8 mouse cellular contexts compared by ENCODE assay signal in genomic region chr2:131174700-131175099, GRCm38 (mm10). TPM values are rescaled to one million over a fixed set of nuclear protein-coding genes. Genes with fewer than 3 reads are reported as not detected.
DNase-seq lines count a peak whose midpoint lies in the region; ATAC-seq and TF ChIP-seq lines count a peak whose summit lies in the region.

No protein-coding gene starts in this region.

- intact Hi-C loops in gastrocnemius, postnatal 14 days (cut with DNase I; ENCODE audit: low total_unique reads): loop anchor here (10.0 kb wide), 1 partner anchor 80 kb away; no protein-coding TSS in a partner anchor

- 5% methylated on average over 11 of the region's 11 CpGs for WGBS in intestine, postnatal 0 days
- whole genome bisulfite sequencing in limb, embryonic 11.5 days: 5% methylated on average over 11 of the region's 11 CpGs
- WGBS in midbrain, embryonic 13.5 days: 3% methylated on average over 11 of the region's 11 CpGs

- H3K27ac ChIP-seq in intestine, postnatal 0 days (ENCODE audit: low read depth, low read length): no peak overlapping the region
- H3K27ac ChIP-seq in limb, embryonic 11.5 days (replicated peaks; ENCODE audit: low read depth, low read length): no peak overlapping the region
- H3K27ac ChIP-seq in midbrain, embryonic 13.5 days: 0 out of 2 replicates have a peak overlapping the region, but pooled peaks have one; percentile 14

- H3K4me1 ChIP-seq in intestine, postnatal 0 days (replicated peaks; ENCODE audit: control insufficient read depth, insufficient read depth, low read length): peaks cover 20% of the 10 kb centered on the region
- H3K4me1 ChIP-seq in limb, embryonic 11.5 days (ENCODE audit: control insufficient read depth, insufficient read depth, low read length): peaks cover 31% of the 10 kb centered on the region
- peaks cover 75% of the 10 kb centered on the region for H3K4me1 ChIP-seq in midbrain, embryonic 13.5 days (replicated peaks)

- H3K27me3 ChIP-seq in intestine, postnatal 0 days (replicated peaks; ENCODE audit: control insufficient read depth, insufficient read depth, low read length): no peaks in the 10 kb centered on the region
- H3K27me3 ChIP-seq in limb, embryonic 11.5 days (ENCODE audit: control insufficient read depth, insufficient read depth, low read length): peaks cover 36% of the 10 kb centered on the region
- H3K27me3 ChIP-seq in midbrain, embryonic 13.5 days: peaks cover 36% of the 10 kb centered on the region
- no peaks in the 10 kb centered on the region for H3K27me3 ChIP-seq in splenic B cell, adult 2 months (ENCODE audit: control insufficient read depth, insufficient read depth, low read length, poor library complexity, severe bottlenecking)

- TF ChIP-seq CTCF in intestine, postnatal 0 days (IDR thresholded peaks at IDR 0.05; ENCODE audit: low read depth): no peak

- no peaks in the 10 kb centered on the region; the same call in 1 of the 2 replicates for H3K36me3 ChIP-seq in intestine, postnatal 0 days (ENCODE audit: control insufficient read depth, insufficient read depth)
- no peaks in the 10 kb centered on the region for H3K36me3 ChIP-seq in limb, embryonic 11.5 days (ENCODE audit: control insufficient read depth, insufficient read depth, low read length)
- H3K36me3 ChIP-seq in midbrain, embryonic 13.5 days: peaks cover 21% of the 10 kb centered on the region
- H3K36me3 ChIP-seq in splenic B cell, adult 2 months (ENCODE audit: control insufficient read depth, insufficient read depth, low read length, poor library complexity, severe bottlenecking): no peaks in the 10 kb centered on the region

- H3K4me3 ChIP-seq in intestine, postnatal 0 days (ENCODE audit: low read depth, low read length): peak overlapping the region; percentile 32
- H3K4me3 ChIP-seq in limb, embryonic 11.5 days (ENCODE audit: low read depth, low read length): peak overlapping the region; percentile 20; the same call in 1 of the 2 replicates
- peak overlapping the region; percentile 45 for H3K4me3 ChIP-seq in midbrain, embryonic 13.5 days (replicated peaks)

- H3K4me2 ChIP-seq in intestine, postnatal 0 days (replicated peaks; ENCODE audit: low read depth): peak overlapping the region; percentile 78
- peak overlapping the region; percentile 70 for H3K4me2 ChIP-seq in limb, embryonic 11.5 days (ENCODE audit: low read depth, severe bottlenecking)
- peak overlapping the region; percentile 81 for H3K4me2 ChIP-seq in midbrain, embryonic 13.5 days (replicated peaks)

- H3K9ac ChIP-seq in intestine, postnatal 0 days (ENCODE audit: low read depth, low read length): no peak overlapping the region
- H3K9ac ChIP-seq in limb, embryonic 11.5 days (ENCODE audit: low read length): no peak overlapping the region
- H3K9ac ChIP-seq in midbrain, embryonic 13.5 days (replicated peaks): peak overlapping the region; percentile 50; the same call in 1 of the 2 replicates

- ATAC-seq in common myeloid progenitor, adult 5-6 weeks (replicated peaks; ENCODE audit: low read depth, poor library complexity, severe bottlenecking): peak; percentile 71
- ATAC-seq in intestine, postnatal 0 days: no peak
- peak; percentile 24; the same call in 1 of the 2 replicates for ATAC-seq in limb, embryonic 11.5 days (ENCODE audit: insufficient number of reproducible peaks, low FRiP score, low TSS enrichment, low read depth)
- ATAC-seq in midbrain, embryonic 13.5 days: peak; percentile 57

- peak; percentile 33 for DNase-seq in urinary bladder, postnatal 25 days (ENCODE audit: low spot score)
- no peak for DNase-seq in urinary bladder, postnatal 4 days (ENCODE audit: low spot score in 2 of 2)
- DNase-seq in gastrocnemius, postnatal 14 days: peak; percentile 19
- DNase-seq in limb, embryonic 11.5 days (ENCODE audit: low spot score): peak; percentile 73
- peak; percentile 90 for DNase-seq in splenic B cell, adult 2 months (ENCODE audit: low read depth, low spot score)

- H3K9me3 ChIP-seq in intestine, postnatal 0 days (ENCODE audit: control insufficient read depth): no peaks in the 10 kb centered on the region
- no peaks in the 10 kb centered on the region for H3K9me3 ChIP-seq in limb, embryonic 11.5 days (ENCODE audit: control insufficient read depth, low read length)
- H3K9me3 ChIP-seq in midbrain, embryonic 13.5 days: no peaks in the 10 kb centered on the region

RNA-seq across cellular contexts. Expression of gene Cenpb, which starts 5.2 kb away (rescaled TPM):
- total RNA-seq in common myeloid progenitor, adult 5-6 weeks (2017): 17.6 and 18.7 TPM in 2 replicates
- 10 to 100 TPM; 49.6 to 50.8 TPM for total RNA-seq in gastrocnemius, postnatal 14 days (2021)
- 15.9 and 17.4 TPM in 2 replicates for polyA plus RNA-seq in intestine, postnatal 0 days (2015; fragmentation: Nextera tagmentation; extraction: Ambion mirVana)
- 6.8 and 8.5 TPM in 2 replicates for polyA plus RNA-seq in limb, embryonic 11.5 days (2014; fragmentation: Nextera tagmentation; extraction: Ambion mirVana)
- 13.3 and 15.0 TPM in 2 replicates for polyA plus RNA-seq in midbrain, embryonic 13.5 days (2015; fragmentation: Nextera tagmentation; extraction: Ambion mirVana)

RNA-seq across cellular contexts. Expression of gene Cdc25b, which starts 12.0 kb away (rescaled TPM):
- total RNA-seq in common myeloid progenitor, adult 5-6 weeks (2017): 13.3 and 15.8 TPM in 2 replicates
- 1 to 10 TPM; 4.7 to 5.4 TPM for total RNA-seq in gastrocnemius, postnatal 14 days (2021)
- polyA plus RNA-seq in intestine, postnatal 0 days (2015; fragmentation: Nextera tagmentation; extraction: Ambion mirVana): 10.9 and 12.4 TPM in 2 replicates
- 48.7 and 49.6 TPM in 2 replicates for polyA plus RNA-seq in limb, embryonic 11.5 days (2014; fragmentation: Nextera tagmentation; extraction: Ambion mirVana)
- 50.6 and 59.3 TPM in 2 replicates for polyA plus RNA-seq in midbrain, embryonic 13.5 days (2015; fragmentation: Nextera tagmentation; extraction: Ambion mirVana)

RNA-seq across cellular contexts. Expression of gene Spef1, which starts 12.4 kb away (rescaled TPM):
- 2.7 and 4.7 TPM in 2 replicates for total RNA-seq in common myeloid progenitor, adult 5-6 weeks (2017)
- total RNA-seq in gastrocnemius, postnatal 14 days (2021): 1 to 10 TPM; 2.5 to 2.9 TPM
- 2.0 and 2.1 TPM in 2 replicates for polyA plus RNA-seq in intestine, postnatal 0 days (2015; fragmentation: Nextera tagmentation; extraction: Ambion mirVana)
- 3.7 and 5.2 TPM in 2 replicates for polyA plus RNA-seq in limb, embryonic 11.5 days (2014; fragmentation: Nextera tagmentation; extraction: Ambion mirVana)
- 10.8 and 11.5 TPM in 2 replicates for polyA plus RNA-seq in midbrain, embryonic 13.5 days (2015; fragmentation: Nextera tagmentation; extraction: Ambion mirVana)

RNA-seq across cellular contexts. Expression of gene 1700037H04Rik, which starts 14.8 kb away (rescaled TPM):
- total RNA-seq in common myeloid progenitor, adult 5-6 weeks (2017): 29.2 and 30.8 TPM in 2 replicates
- total RNA-seq in gastrocnemius, postnatal 14 days (2021): 1 to 10 TPM; 5.8 to 6.2 TPM
- polyA plus RNA-seq in intestine, postnatal 0 days (2015; fragmentation: Nextera tagmentation; extraction: Ambion mirVana): 145 and 164 TPM in 2 replicates
- 78.0 and 78.9 TPM in 2 replicates for polyA plus RNA-seq in limb, embryonic 11.5 days (2014; fragmentation: Nextera tagmentation; extraction: Ambion mirVana)
- 89.6 and 92.2 TPM in 2 replicates for polyA plus RNA-seq in midbrain, embryonic 13.5 days (2015; fragmentation: Nextera tagmentation; extraction: Ambion mirVana)

RNA-seq across cellular contexts. Expression of gene Ap5s1, which starts 32.2 kb away (rescaled TPM):
- total RNA-seq in common myeloid progenitor, adult 5-6 weeks (2017): 2.4 and 2.6 TPM in 2 replicates
- total RNA-seq in gastrocnemius, postnatal 14 days (2021): 10 to 100 TPM; 14.9 to 17.4 TPM
- polyA plus RNA-seq in intestine, postnatal 0 days (2015; fragmentation: Nextera tagmentation; extraction: Ambion mirVana): 37.3 and 37.5 TPM in 2 replicates
- 25.3 and 27.3 TPM in 2 replicates for polyA plus RNA-seq in limb, embryonic 11.5 days (2014; fragmentation: Nextera tagmentation; extraction: Ambion mirVana)
- 32.7 and 33.4 TPM in 2 replicates for polyA plus RNA-seq in midbrain, embryonic 13.5 days (2015; fragmentation: Nextera tagmentation; extraction: Ambion mirVana)

Comparison
In these comparisons a context has a peak if more than half of its experiments do, and no peak if none do; other contexts are left out.
1. DNase-seq: peak in urinary bladder, postnatal 25 days (single experiment), gastrocnemius, postnatal 14 days (single experiment), limb, embryonic 11.5 days (single experiment) and splenic B cell, adult 2 months (single experiment); none in urinary bladder, postnatal 4 days (0 of 2).
2. Peak in every context shown above with its lines, with median percentiles within 50 percentile points of each other: H3K4me2 ChIP-seq and H3K4me3 ChIP-seq.